Mouse (Mus musculus): Measurements from ENCODE around the gene Dock8.
A peak's percentile ranks its signal among the peaks of the same experiment; 100 is the strongest.

Dock8 gene

GRCm38 (mm10) chr19:24999201-24999886 lies at the start of gene Dock8:
TSS of gene Dock8 (plus strand) at chr19:24999534.
- DNase-seq = peak; percentile 80

GRCm38 (mm10) chr19:24958531-24958930 lies 40.8 kb upstream of the Dock8 start:
- DNase-seq = peak; percentile 71

GRCm38 (mm10) chr19:24961172-24961962 lies 38.0 kb upstream of the Dock8 start, which contains the start of gene Cbwd1:
TSS of gene Cbwd1 (minus strand) at chr19:24961610.
- DNase-seq = peak; percentile 98

- DNase-seq = no peak
Observed at GRCm38 (mm10) chr19:24966203-24966602, 33.1 kb upstream of the Dock8 start.

GRCm38 (mm10) chr19:24966941-24967340 lies 32.4 kb upstream of the Dock8 start:
- DNase-seq = no peak

- no peak for DNase-seq
Observed at GRCm38 (mm10) chr19:24971307-24971706, 28.0 kb upstream of the Dock8 start.

GRCm38 (mm10) chr19:24972701-24973390 lies 26.5 kb upstream of the Dock8 start:
- DNase-seq = no peak

- DNase-seq = no peak
Observed at GRCm38 (mm10) chr19:24977991-24978390, 21.3 kb upstream of the Dock8 start.

- no peak for DNase-seq
Observed at GRCm38 (mm10) chr19:24978852-24979842, 20.2 kb upstream of the Dock8 start.

- peak; percentile 81 for DNase-seq
Observed at GRCm38 (mm10) chr19:24981294-24981693, 18.0 kb upstream of the Dock8 start.

- DNase-seq = no peak
Observed at GRCm38 (mm10) chr19:24983050-24983449, 16.3 kb upstream of the Dock8 start.

- DNase-seq = no peak
Observed at GRCm38 (mm10) chr19:24983857-24984498, 15.4 kb upstream of the Dock8 start.

- no peak for DNase-seq
Observed at GRCm38 (mm10) chr19:24985045-24985444, 14.3 kb upstream of the Dock8 start.

GRCm38 (mm10) chr19:24987355-24987754 lies 12.0 kb upstream of the Dock8 start:
- DNase-seq = no peak

GRCm38 (mm10) chr19:24988831-24989230 lies 10.5 kb upstream of the Dock8 start:
- peak; percentile 33 for DNase-seq

- no peak for DNase-seq
Observed at GRCm38 (mm10) chr19:24990138-24990822, 9.1 kb upstream of the Dock8 start.

- DNase-seq = no peak
Observed at GRCm38 (mm10) chr19:24993526-24993925, 5.8 kb upstream of the Dock8 start.

GRCm38 (mm10) chr19:24994900-24995299 lies 4.4 kb upstream of the Dock8 start:
- DNase-seq = peak; percentile 46

- DNase-seq = no peak
Observed at GRCm38 (mm10) chr19:24996815-24997704, 2.3 kb upstream of the Dock8 start.

- no peak for DNase-seq
Observed at GRCm38 (mm10) chr19:24998561-24998960, 773 bp upstream of the Dock8 start.
